Mouse (Mus musculus) right cerebral cortex, adult 18-20 months (tissue): ENCODE results near the gene Krtap20-2.
"Not testable (repeated sequence)": the region's sequence is repeated elsewhere in the genome, so short reads cannot be mapped to it uniquely, and the experiment has no call there.

ENCODE experiments used
- DNase-seq: peaks from one replicate; pipeline ENCODE4 v3.0.0; 2022; ENCODE audit warnings: mixed read lengths

Krtap20-2 gene

GRCm38 (mm10) chr16:89205561-89205960, at the start of gene Krtap20-2:
TSS of gene Krtap20-2 (plus strand) at chr16:89205861.
- no peak for DNase-seq

- no peak for DNase-seq
Observed at GRCm38 (mm10) chr16:89157652-89158051, 48.0 kb upstream of the Krtap20-2 start, which contains the start of gene Gm9789. TSS of gene Gm9789 (plus strand) at chr16:89157952.

GRCm38 (mm10) chr16:89169190-89169589, 36.5 kb upstream of the Krtap20-2 start, which contains the start of gene Gm7735:
TSS of gene Gm7735 (plus strand) at chr16:89169490.
- not testable (repeated sequence) for DNase-seq

GRCm38 (mm10) chr16:89174435-89174834, 31.2 kb upstream of the Krtap20-2 start, which contains the start of gene 1110057P08Rik:
TSS of gene 1110057P08Rik (plus strand) at chr16:89174735.
- DNase-seq, result no peak

GRCm38 (mm10) chr16:89188621-89189020, 17.0 kb upstream of the Krtap20-2 start:
- DNase-seq, result no peak
